Comparison of ENCODE assay signal across 8 mouse cellular contexts in the genomic region with DNA sequence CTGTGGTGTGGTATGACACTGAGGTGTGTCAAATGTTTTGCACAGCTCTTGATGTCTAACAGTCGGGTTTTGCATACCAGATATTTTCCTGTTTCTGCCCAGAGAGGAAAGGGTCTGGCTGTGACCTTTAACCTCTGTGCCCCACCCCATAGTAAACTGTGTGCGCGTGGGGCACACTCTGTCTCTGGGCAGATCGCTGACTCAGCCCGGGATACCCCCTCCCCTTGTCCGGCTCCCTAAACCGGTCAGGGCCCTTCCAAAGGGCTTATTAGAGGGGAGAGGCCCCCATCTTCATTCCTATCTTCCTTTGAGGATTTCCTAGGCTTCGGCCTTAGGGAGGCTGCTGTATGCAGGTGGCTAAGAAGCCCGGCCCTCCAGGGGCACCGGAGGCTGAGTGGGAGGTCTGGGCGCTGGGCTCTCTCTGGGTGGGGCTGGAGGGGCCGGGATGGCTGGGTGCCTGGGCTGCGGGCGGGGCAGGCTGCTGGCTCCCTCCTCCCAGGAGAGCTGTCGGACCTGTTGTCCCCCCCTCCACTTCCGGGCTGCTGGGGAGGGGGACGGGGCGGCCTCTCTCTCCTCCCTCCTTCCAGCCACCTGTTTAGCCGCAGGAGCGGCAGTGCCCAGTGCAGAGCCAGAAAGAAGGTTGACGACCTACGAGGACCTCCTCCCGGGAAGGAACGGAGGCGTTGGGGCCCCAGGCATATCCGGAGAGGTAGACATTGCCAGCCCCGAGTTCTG. TPM values are rescaled to one million over a fixed set of nuclear protein-coding genes. Genes with fewer than 3 reads are reported as not detected.
DNase-seq lines count a peak whose midpoint lies in the region; ATAC-seq and TF ChIP-seq lines count a peak whose summit lies in the region.

A gene (plus strand): TSS at position 620 of the 735 bp plus-strand sequence.

- H3K36me3 ChIP-seq in C2C12 (ENCODE audit: control insufficient read depth, insufficient read depth) (no peaks in the 10 kb centered on the region), G1E (replicated peaks) (peaks cover 27% of the 10 kb centered on the region)
- no peaks in the 10 kb centered on the region for H3K36me3 ChIP-seq in hindbrain, embryonic 10.5 days
- no peaks in the 10 kb centered on the region; the same call in 1 of the 2 replicates for H3K36me3 ChIP-seq in limb, embryonic 14.5 days (ENCODE audit: control insufficient read depth, insufficient read depth, low read length)
- H3K36me3 ChIP-seq in midbrain, embryonic 13.5 days: no peaks in the 10 kb centered on the region

- peak; percentile 47 for DNase-seq in G1E (ENCODE audit: low spot score)
- no peak for DNase-seq in hindbrain, embryonic 10.5 days (ENCODE audit: low spot score)
- no peak for DNase-seq in limb, embryonic 14.5 days (ENCODE audit: low spot score)
- peak; percentile 50 to 60 for DNase-seq in thymus, postnatal 10 days (ENCODE audit: low spot score in 2 of 2)
- no peak for DNase-seq in layer of hippocampus, adult 8-10 months (ENCODE audit: low spot score in 2 of 2)
- no peak for DNase-seq in right cerebral cortex, adult 2 months (ENCODE audit: low spot score in 2 of 2)

- 1% methylated on average over 27 of the region's 27 CpGs for WGBS in hindbrain, embryonic 10.5 days
- WGBS in limb, embryonic 14.5 days: 3% methylated on average over 20 of the region's 27 CpGs
- 3% methylated on average over 27 of the region's 27 CpGs for WGBS in midbrain, embryonic 13.5 days

- peak within 1 kb of the TSS; percentile 61 for H3K4me2 ChIP-seq in limb, embryonic 14.5 days (replicated peaks; ENCODE audit: low read depth, low read length, severe bottlenecking)
- H3K4me2 ChIP-seq in midbrain, embryonic 13.5 days (replicated peaks): peak within 1 kb of the TSS; percentile 52

- H3K79me3 ChIP-seq in C2C12 (ENCODE audit: low read depth): no peaks in the 10 kb centered on the region

- H3K27ac ChIP-seq in hindbrain, embryonic 10.5 days: 0 out of 2 replicates have a peak within 1 kb of the TSS, but pooled peaks have one; percentile 23
- no peak within 1 kb of the TSS for H3K27ac ChIP-seq in limb, embryonic 14.5 days (replicated peaks; ENCODE audit: low read depth, low read length)
- H3K27ac ChIP-seq in midbrain, embryonic 13.5 days: no peak within 1 kb of the TSS

- no peak for TF ChIP-seq POLR2A in limb, embryonic 14.5 days (IDR thresholded peaks at IDR 0.05; ENCODE audit: borderline replicate concordance, extremely low read depth, insufficient read depth, insufficient read length)

- 0 out of 2 replicates have a peak, but pooled peaks have one; percentile 37 for ATAC-seq in G1E (ENCODE audit: extremely low read depth, insufficient number of reproducible peaks, low FRiP score, poor library complexity, severe bottlenecking)
- ATAC-seq in limb, embryonic 14.5 days (ENCODE audit: low FRiP score, low read depth): no peak
- 0 out of 2 replicates have a peak, but pooled peaks have one; percentile 12 for ATAC-seq in midbrain, embryonic 13.5 days

- H3K4me1 ChIP-seq in G1E (ENCODE audit: insufficient read depth, low read depth, low read length): peaks cover 11% of the 10 kb centered on the region
- H3K4me1 ChIP-seq in hindbrain, embryonic 10.5 days (replicated peaks): peaks cover 29% of the 10 kb centered on the region
- H3K4me1 ChIP-seq in limb, embryonic 14.5 days (ENCODE audit: control insufficient read depth, insufficient read depth, low read length): peaks cover 11% of the 10 kb centered on the region
- H3K4me1 ChIP-seq in midbrain, embryonic 13.5 days (replicated peaks): peaks cover 25% of the 10 kb centered on the region

- TF ChIP-seq CTCF in C2C12 (IDR thresholded peaks at IDR 0.05; ENCODE audit: control insufficient read depth, insufficient read depth, insufficient read length): no peak
- TF ChIP-seq CTCF in G1E (IDR thresholded peaks at IDR 0.05; ENCODE audit: low read depth, low read length): no peak

- H3K4me3 ChIP-seq in C2C12 (ENCODE audit: insufficient read depth, poor library complexity, severe bottlenecking) (peak within 1 kb of the TSS; percentile 25), G1E (ENCODE audit: low read depth, low read length) (peak within 1 kb of the TSS; percentile 71)
- H3K4me3 ChIP-seq in hindbrain, embryonic 10.5 days: peak within 1 kb of the TSS; percentile 51
- H3K4me3 ChIP-seq in limb, embryonic 14.5 days (replicated peaks; ENCODE audit: low read length): peak within 1 kb of the TSS; percentile 34
- H3K4me3 ChIP-seq in midbrain, embryonic 13.5 days (replicated peaks): peak within 1 kb of the TSS; percentile 32

- no peaks in the 10 kb centered on the region for H3K9me3 ChIP-seq in G1E (replicated peaks)
- H3K9me3 ChIP-seq in hindbrain, embryonic 10.5 days: no peaks in the 10 kb centered on the region
- no peaks in the 10 kb centered on the region for H3K9me3 ChIP-seq in limb, embryonic 14.5 days (ENCODE audit: control insufficient read depth, low read length)
- no peaks in the 10 kb centered on the region for H3K9me3 ChIP-seq in midbrain, embryonic 13.5 days

- H3K79me2 ChIP-seq in C2C12 (ENCODE audit: control insufficient read depth, insufficient read depth): no peaks in the 10 kb centered on the region

- H3ac ChIP-seq in C2C12 (ENCODE audit: control insufficient read depth, insufficient read length, low read depth): peak within 1 kb of the TSS; percentile 68

- no peak within 1 kb of the TSS; the same call in 1 of the 2 replicates for H3K9ac ChIP-seq in limb, embryonic 14.5 days (ENCODE audit: low read depth, low read length, severe bottlenecking)
- no peak within 1 kb of the TSS for H3K9ac ChIP-seq in midbrain, embryonic 13.5 days (replicated peaks)

- no peaks in the 10 kb centered on the region for H3K27me3 ChIP-seq in C2C12 (ENCODE audit: control insufficient read depth, insufficient read depth, insufficient read length)
- H3K27me3 ChIP-seq in G1E (ENCODE audit: insufficient read depth, low read length): peaks cover 12% of the 10 kb centered on the region; the same call in 1 of the 2 replicates
- H3K27me3 ChIP-seq in hindbrain, embryonic 10.5 days (ENCODE audit: insufficient read depth, poor library complexity, severe bottlenecking): peaks cover 75% of the 10 kb centered on the region
- peaks cover 38% of the 10 kb centered on the region for H3K27me3 ChIP-seq in limb, embryonic 14.5 days (ENCODE audit: control insufficient read depth, insufficient read depth, low read length)
- peaks cover 47% of the 10 kb centered on the region for H3K27me3 ChIP-seq in midbrain, embryonic 13.5 days

TF ChIP-seq in C2C12, 6 proteins besides CTCF, POLR2A, EP300 and RAD21:
- TF ChIP-seq FOSL1 (IDR thresholded peaks at IDR 0.05; ENCODE audit: insufficient read depth, low read length, poor library complexity, severe bottlenecking) (no peak), USF1 (IDR thresholded peaks at IDR 0.05; ENCODE audit: low read depth) (no peak), CEBPB (IDR thresholded peaks at IDR 0.05; ENCODE audit: low read depth) (no peak), MAX (IDR thresholded peaks at IDR 0.05) (no peak), MYOG (IDR thresholded peaks at IDR 0.05; ENCODE audit: control insufficient read depth, extremely low read depth, insufficient read length) (no peak)

RNA-seq across cellular contexts. Expression of the gene that starts here (rescaled TPM):
- polyA plus RNA-seq in C2C12 (2012; fragmentation: generic; extraction: Trizol) (4.1 TPM), G1E (2012) (4.9 and 6.0 TPM in 2 replicates)
- total RNA-seq in G1E (2014; fragmentation: Nextera tagmentation) (2.3 and 8.0 TPM in 2 replicates), G1E (2017) (1.1 and 1.4 TPM in 2 replicates)
- polyA plus RNA-seq in hindbrain, embryonic 10.5 days (2016; fragmentation: Nextera tagmentation; extraction: Ambion mirVana): not detected in 2 replicates
- 4.1 and 5.5 TPM in 2 replicates for polyA plus RNA-seq in limb, embryonic 14.5 days (2012; rRNA removed)
- polyA plus RNA-seq in limb, embryonic 14.5 days (2014; fragmentation: Nextera tagmentation; extraction: Ambion mirVana): 0.70 and 1.2 TPM in 2 replicates
- not detected in 2 replicates for polyA plus RNA-seq in midbrain, embryonic 13.5 days (2015; fragmentation: Nextera tagmentation; extraction: Ambion mirVana)
- total RNA-seq in layer of hippocampus, adult 8-10 months (2022): under 1 TPM; 0.27 to 0.73 (median 0.35) TPM

Comparison
In these comparisons a context has a peak if more than half of its experiments do, and no peak if none do; other contexts are left out.
1. Peak in ATAC-seq, H3K4me3 ChIP-seq and H3K4me2 ChIP-seq in midbrain, embryonic 13.5 days; RNA of the gene not detected or under 1 TPM.
2. DNase-seq: peak in G1E (single experiment) and thymus, postnatal 10 days (2 of 2); none in hindbrain, embryonic 10.5 days (single experiment), limb, embryonic 14.5 days (single experiment), layer of hippocampus, adult 8-10 months (0 of 2) and right cerebral cortex, adult 2 months (0 of 2).
3. Peak in every context shown above with its lines, with median percentiles within 50 percentile points of each other: H3K4me3 ChIP-seq.